Mouse (Mus musculus) erythroblast, adult 5-6 weeks (primary cell): ENCODE results near the gene Ttyh2. TPM values are rescaled to one million over a fixed set of nuclear protein-coding genes. Genes with fewer than 3 reads are reported as not detected.
A peak's percentile ranks its signal among the peaks of the same experiment; 100 is the strongest.

Source experiments
- ATAC-seq: replicated peaks from 2 replicates; pipeline ENCODE4 v1.8.0; 2016; ENCODE audit warnings: moderate number of reproducible peaks, mild to moderate bottlenecking, moderate TSS enrichment, inconsistent platforms; ENCODE audit not compliant: poor library complexity, low FRiP score, severe bottlenecking
- total RNA-seq, 2 experiments: library from RNA; stranded (forward) in 1 of 2; stranded (reverse) in 1 of 2; fragments of 150-400 nt in 1 of 2; fragments of 200-764, 138-1000 nt in 1 of 2; gene quantifications; 2 replicates each; pipeline versions ENCODE4 v1.2.3 to v1.2.4; 2015 to 2017; ENCODE audit warnings: low replicate concordance in 2 of 2

The Ttyh2 gene
- total RNA-seq (2015; ENCODE audit: low replicate concordance), result 0.58 and 0.63 TPM in 2 replicates
- total RNA-seq (2017; ENCODE audit: low replicate concordance), result 0.77 and 1.8 TPM in 2 replicates

- peak; percentile 92 for ATAC-seq
Measured at GRCm38 (mm10) chr11:114675341-114675825, at the start of gene Ttyh2. TSS of gene Ttyh2 (plus strand) at chr11:114675431.

- no peak for ATAC-seq
Measured at GRCm38 (mm10) chr11:114626071-114626690, 49.0 kb upstream of the Ttyh2 start.

DNA sequence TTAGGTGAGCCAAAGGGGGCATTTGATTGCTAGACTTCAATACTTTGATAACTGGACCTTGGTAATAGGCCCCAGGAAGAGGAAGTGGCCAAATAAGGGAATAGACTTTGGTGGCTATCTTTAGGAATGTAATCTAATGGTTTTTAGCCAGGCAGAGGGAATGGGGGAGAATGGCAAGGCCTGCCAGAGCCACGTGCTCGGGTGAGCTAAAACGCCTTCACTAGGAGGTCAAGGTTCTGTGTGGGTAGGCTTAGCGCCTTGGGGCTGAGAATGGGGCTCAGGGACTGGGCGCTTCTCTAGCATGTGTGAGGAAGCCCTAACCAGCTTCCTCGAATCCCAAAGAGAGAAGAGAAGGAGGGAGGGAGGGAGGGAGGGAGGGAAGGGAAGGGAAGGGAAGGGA, 48.2 kb upstream of the Ttyh2 start:
- ATAC-seq, result no peak

- no peak for ATAC-seq
Measured at GRCm38 (mm10) chr11:114628032-114628431, 47.2 kb upstream of the Ttyh2 start.

- ATAC-seq, result no peak
Measured at GRCm38 (mm10) chr11:114630044-114630443, 45.2 kb upstream of the Ttyh2 start.

- no peak for ATAC-seq
Measured at GRCm38 (mm10) chr11:114632266-114632665, 43.0 kb upstream of the Ttyh2 start.

DNA sequence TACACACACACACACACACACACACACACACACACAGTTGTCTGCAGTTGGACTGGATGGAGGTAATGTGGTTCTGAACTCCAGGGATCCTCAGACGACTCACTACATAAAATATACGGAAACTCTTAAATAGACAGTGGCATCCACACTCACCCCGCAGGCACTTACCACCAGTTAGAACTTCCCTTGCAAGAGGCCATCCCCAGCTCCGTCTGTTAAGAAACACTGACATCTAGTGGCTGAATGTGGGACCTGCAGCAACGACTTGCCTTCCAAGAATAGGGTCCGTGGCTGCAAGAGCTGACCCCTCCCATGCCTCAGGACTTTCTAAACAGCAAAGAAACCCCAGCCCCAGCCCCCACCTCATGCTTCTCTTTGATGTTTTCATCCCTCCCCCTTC, 38.9 kb upstream of the Ttyh2 start:
- peak; percentile 73 for ATAC-seq

- ATAC-seq, result no peak
Measured at GRCm38 (mm10) chr11:114636727-114637505, 38.3 kb upstream of the Ttyh2 start.

GRCm38 (mm10) chr11:114638647-114639290, 36.5 kb upstream of the Ttyh2 start:
- ATAC-seq, result no peak

DNA sequence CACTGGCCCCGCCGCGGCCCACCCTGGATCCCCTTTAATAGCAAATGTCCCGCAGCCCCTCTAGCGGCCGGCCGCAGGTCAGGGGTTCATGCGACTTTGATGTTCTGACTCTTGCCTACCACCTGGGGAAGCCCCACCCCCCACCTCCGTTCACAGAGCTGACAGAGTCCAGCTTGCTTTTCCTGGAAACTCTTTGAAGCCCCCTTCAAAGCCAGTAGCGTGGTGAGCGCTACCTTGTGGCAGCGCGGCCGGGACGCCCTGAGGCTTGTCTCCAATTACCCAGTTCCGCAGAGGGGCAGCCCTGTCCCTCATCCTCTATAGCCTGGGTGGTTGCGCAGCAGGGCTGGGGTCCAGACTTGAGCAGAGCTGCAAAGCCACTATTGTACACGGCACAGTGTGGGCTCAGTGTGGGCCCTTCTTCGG, 35.5 kb upstream of the Ttyh2 start:
- no peak for ATAC-seq

DNA sequence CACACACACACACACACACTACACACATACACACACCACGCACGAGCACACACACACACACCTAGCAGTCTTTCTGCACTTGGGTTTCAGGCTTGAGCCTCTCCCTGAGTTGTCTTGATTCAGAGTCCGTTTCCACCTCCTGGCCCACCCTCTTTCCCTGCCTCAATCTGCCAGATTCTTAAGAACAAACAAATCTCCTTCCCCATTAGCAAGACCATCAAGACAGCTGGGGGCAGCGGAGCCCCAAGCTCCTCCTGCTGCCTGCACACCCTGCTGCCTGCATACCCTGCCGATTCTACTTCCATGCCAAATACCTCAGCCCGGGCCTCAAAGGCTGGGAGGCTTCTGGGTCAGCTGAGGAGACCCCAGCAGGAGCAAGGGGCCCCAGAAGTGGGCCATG, 34.6 kb upstream of the Ttyh2 start:
- ATAC-seq, result no peak

DNA sequence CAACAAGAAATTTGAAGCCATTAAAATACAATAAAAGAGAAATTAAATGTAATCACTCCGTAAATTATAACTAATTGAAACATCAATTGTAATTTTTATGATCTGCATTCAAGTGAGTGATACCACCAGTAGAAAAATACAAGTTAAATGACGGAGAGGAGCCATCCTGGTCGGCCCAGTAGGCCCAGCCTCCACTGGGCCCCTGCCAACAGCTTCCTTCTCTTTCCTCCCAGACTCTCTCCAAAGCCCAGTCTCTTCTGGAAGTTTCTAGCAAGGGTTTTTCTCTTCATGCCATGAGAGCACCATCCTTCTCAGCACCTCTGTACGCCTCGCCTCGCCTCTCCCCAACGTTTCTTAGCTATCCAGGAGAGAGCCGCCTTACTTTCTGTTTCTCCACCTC, 34.1 kb upstream of the Ttyh2 start:
- no peak for ATAC-seq

DNA sequence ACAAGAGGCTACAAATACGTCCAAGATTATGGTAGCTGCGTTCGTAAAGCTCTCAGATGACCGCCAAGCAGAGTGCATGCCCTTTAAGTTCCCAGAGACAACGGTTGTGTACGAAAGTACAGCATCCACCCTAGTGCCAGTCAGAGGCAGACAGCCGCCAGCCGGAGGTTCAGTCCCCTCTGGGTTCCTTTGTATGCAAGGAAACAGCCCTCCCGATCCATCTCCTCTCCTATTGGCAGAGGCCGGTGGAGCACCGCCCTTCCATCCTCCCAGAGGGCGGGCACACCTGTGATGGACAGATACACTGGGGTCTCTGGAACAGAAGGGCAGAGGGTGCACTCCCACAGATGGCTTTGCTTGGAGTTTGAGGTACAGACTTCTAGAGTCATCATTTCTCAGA, 33.0 kb upstream of the Ttyh2 start:
- ATAC-seq, result no peak

DNA sequence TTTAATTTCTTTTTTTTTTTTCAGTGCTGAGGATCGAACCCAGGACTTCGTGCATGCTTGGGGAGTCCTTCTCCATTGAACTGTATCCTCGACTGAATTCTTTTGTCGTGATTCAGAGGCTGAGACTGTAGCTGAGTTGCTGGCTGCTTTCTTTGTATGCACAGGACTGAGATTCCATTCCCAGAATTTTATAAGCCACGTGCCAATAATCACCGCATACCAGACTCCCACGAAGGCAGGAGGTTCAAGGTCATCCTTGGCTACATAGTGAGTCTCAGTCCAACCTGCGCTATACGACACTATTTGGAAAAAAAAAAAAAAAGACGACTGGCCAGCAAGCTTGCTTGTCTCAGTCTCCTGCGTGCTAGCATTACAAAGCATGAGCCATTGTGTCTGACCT, 32.3 kb upstream of the Ttyh2 start:
- no peak for ATAC-seq

DNA sequence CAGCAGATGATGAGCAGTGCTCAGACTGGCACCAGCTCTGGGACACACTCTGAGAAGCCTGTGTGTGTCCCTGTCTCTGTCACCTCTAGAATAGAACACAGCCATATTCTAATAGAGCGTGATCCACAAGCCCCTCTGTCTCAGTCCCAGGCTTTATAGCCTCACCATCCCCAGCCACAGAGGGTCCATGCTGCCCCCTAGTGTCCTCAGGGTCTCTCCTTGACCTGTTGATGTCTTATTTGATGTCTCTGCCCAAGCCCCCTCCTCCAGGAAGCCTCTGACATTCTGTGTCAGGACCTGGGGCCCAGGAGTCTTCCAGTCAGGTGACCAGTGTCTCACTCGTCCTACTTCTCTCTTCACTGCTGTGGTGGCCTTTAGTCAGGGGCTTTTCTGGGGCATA, 31.1 kb upstream of the Ttyh2 start:
- no peak for ATAC-seq

DNA sequence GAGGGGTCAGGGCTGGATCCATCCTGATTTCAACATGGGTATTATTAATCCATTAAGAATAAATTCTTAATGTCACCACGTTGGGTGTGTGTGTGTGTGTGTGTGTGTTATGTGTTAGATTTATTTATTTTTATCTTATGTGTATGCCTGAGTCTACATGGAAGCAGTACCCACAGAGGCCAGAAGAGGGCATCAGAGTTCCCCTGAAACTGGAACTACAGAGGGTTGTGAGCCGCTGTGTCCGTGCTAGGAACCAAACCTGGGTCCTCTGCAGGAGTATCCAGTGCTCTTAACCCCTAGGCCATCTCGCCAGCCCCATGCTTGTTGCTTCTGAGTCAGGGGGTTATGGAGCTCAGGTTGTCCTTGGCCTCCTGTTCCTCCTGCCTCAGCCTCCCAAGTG, 25.7 kb upstream of the Ttyh2 start:
- peak; percentile 72; the same call in 1 of the 2 replicates for ATAC-seq

GRCm38 (mm10) chr11:114652531-114652930, 22.7 kb upstream of the Ttyh2 start:
- no peak for ATAC-seq

GRCm38 (mm10) chr11:114653664-114654063, 21.6 kb upstream of the Ttyh2 start:
- ATAC-seq, result no peak

GRCm38 (mm10) chr11:114654552-114654951, 20.7 kb upstream of the Ttyh2 start:
- no peak for ATAC-seq

GRCm38 (mm10) chr11:114655350-114656008, 19.8 kb upstream of the Ttyh2 start:
- ATAC-seq, result no peak
